Mouse (Mus musculus) CH12.LX (cell line): Measurements from ENCODE around the gene Gopc. TPM values are rescaled to one million over a fixed set of nuclear protein-coding genes. Genes with fewer than 3 reads are reported as not detected.

ENCODE experiments used
- DNase-seq: peaks from one replicate; pipeline ENCODE4 v3.0.0-alpha.2; 2013; ENCODE audit errors: extremely low read depth
- H3K27ac ChIP-seq: 2 replicates; pipeline ENCODE4 v1.5.1; 2012; ENCODE audit warnings: low read depth, mild to moderate bottlenecking, control low read depth, moderate library complexity; ENCODE audit not compliant: insufficient read depth
- H3K27me3 ChIP-seq: replicated peaks from 2 replicates; pipeline ENCODE3; 2012; ENCODE audit warnings: inconsistent platforms
- H3K36me3 ChIP-seq, 2 experiments: replicated peaks in 1 of 2; 2 replicates each; pipeline versions ENCODE3 to v1.6.1; 2012; ENCODE audit warnings: inconsistent platforms in 1 of 2, low read length in 1 of 2, mild to moderate bottlenecking in 1 of 2, mixed read lengths in 1 of 2, moderate library complexity in 1 of 2; ENCODE audit not compliant: control insufficient read depth in 1 of 2, insufficient read depth in 1 of 2
- H3K4me1 ChIP-seq, 2 experiments: 2 replicates each; pipeline ENCODE4 v1.6.1; 2012; ENCODE audit warnings: inconsistent platforms in 1 of 2, moderate library complexity in 1 of 2; ENCODE audit not compliant: insufficient read depth in 2 of 2, control insufficient read depth in 1 of 2
- H3K4me2 ChIP-seq: 2 replicates; pipeline ENCODE4 v1.6.1; 2012; ENCODE audit warnings: low read depth, mild to moderate bottlenecking, control low read depth; ENCODE audit not compliant: poor library complexity, insufficient read depth, severe bottlenecking
- H3K4me3 ChIP-seq, 3 experiments: fragments of 150-350 bp in 1 of 3; sonication (generic) in 1 of 3; replicated peaks in 1 of 3; 2 replicates each; pipeline versions ENCODE3 to v1.5.1; 2011 to 2012; ENCODE audit warnings: low read depth in 2 of 3, low read length in 2 of 3, mild to moderate bottlenecking in 2 of 3, moderate library complexity in 2 of 3, control low read depth in 1 of 3, improper control_type of control experiment in 1 of 3, inconsistent platforms in 1 of 3, mixed read lengths in 1 of 3; ENCODE audit not compliant: poor library complexity in 1 of 3
- H3K79me2 ChIP-seq: replicated peaks from 2 replicates; pipeline ENCODE4 v1.6.1; 2012; ENCODE audit warnings: mild to moderate bottlenecking, moderate library complexity; ENCODE audit not compliant: control insufficient read depth, poor library complexity, insufficient read depth, severe bottlenecking; ENCODE audit errors: extremely low read depth
- H3K9ac ChIP-seq: 2 replicates; pipeline ENCODE4 v1.6.1; 2012; ENCODE audit warnings: low read depth, mild to moderate bottlenecking, control low read depth, moderate library complexity; ENCODE audit not compliant: insufficient read depth
- H3K9me3 ChIP-seq: replicated peaks from 2 replicates; pipeline ENCODE3; 2012; ENCODE audit warnings: low read length, inconsistent platforms, mixed read lengths
- BHLHE40 ChIP-seq: IDR thresholded peaks from 2 replicates; pipeline ENCODE4 v1.6.1; 2011; ENCODE audit warnings: mild to moderate bottlenecking, low read depth, low read length, improper control_type of control experiment
- CHD1 ChIP-seq: IDR thresholded peaks from 2 replicates; pipeline ENCODE4 v1.6.1; 2012; ENCODE audit warnings: low read depth, low read length, improper control_type of control experiment, inconsistent platforms
- CHD2 ChIP-seq: IDR thresholded peaks from 2 replicates; pipeline ENCODE4 v1.6.1; 2011; ENCODE audit warnings: low read length, improper control_type of control experiment
- CTCF ChIP-seq, 2 experiments: IDR thresholded peaks in 1 of 2; conservative IDR thresholded peaks in 1 of 2; 2 replicates each; pipeline ENCODE4 v1.5.1; 2011 to 2012; ENCODE audit warnings: low read depth in 2 of 2, low read length in 2 of 2, improper control_type of control experiment in 1 of 2, inconsistent platforms in 1 of 2, mild to moderate bottlenecking in 1 of 2, moderate library complexity in 1 of 2
- EP300 ChIP-seq: IDR thresholded peaks from 2 replicates; pipeline ENCODE4 v1.6.1; 2011; ENCODE audit warnings: low read length, improper control_type of control experiment
- ETS1 ChIP-seq: conservative IDR thresholded peaks from 2 replicates; pipeline ENCODE4 v1.6.1; 2012; ENCODE audit warnings: low read depth, mild to moderate bottlenecking, inconsistent platforms, low read length, improper control_type of control experiment, moderate library complexity
- HCFC1 ChIP-seq: IDR thresholded peaks from 2 replicates; pipeline ENCODE4 v1.6.1; 2012; ENCODE audit warnings: low read depth, mild to moderate bottlenecking, inconsistent platforms, low read length, improper control_type of control experiment
- IRF4 ChIP-seq: IDR thresholded peaks from 2 replicates; pipeline ENCODE4 v1.6.1; 2014; ENCODE audit warnings: low read depth, mild to moderate bottlenecking, inconsistent platforms, low read length, improper control_type of control experiment
- JUN ChIP-seq: IDR thresholded peaks from 2 replicates; pipeline ENCODE4 v1.6.1; 2011; ENCODE audit warnings: low read depth, mild to moderate bottlenecking, low read length, improper control_type of control experiment, moderate library complexity; ENCODE audit not compliant: insufficient read depth
- JUND ChIP-seq: conservative IDR thresholded peaks from 2 replicates; pipeline ENCODE4 v1.6.1; 2011; ENCODE audit warnings: low read depth, low read length, improper control_type of control experiment
- KAT2A ChIP-seq: IDR thresholded peaks from 2 replicates; pipeline ENCODE4 v1.6.1; 2012; ENCODE audit warnings: low read length, improper control_type of control experiment, inconsistent platforms; ENCODE audit not compliant: insufficient replicate concordance
- MAFK ChIP-seq: IDR thresholded peaks from 2 replicates; pipeline ENCODE4 v1.6.1; 2011; ENCODE audit warnings: low read length, improper control_type of control experiment; ENCODE audit not compliant: insufficient replicate concordance
- MAX ChIP-seq: IDR thresholded peaks from 2 replicates; pipeline ENCODE4 v1.6.1; 2011; ENCODE audit warnings: low read length, improper control_type of control experiment
- MAZ ChIP-seq: IDR thresholded peaks from 2 replicates; pipeline ENCODE4 v1.6.1; 2012; ENCODE audit warnings: low read depth, mild to moderate bottlenecking, inconsistent platforms, low read length, improper control_type of control experiment, moderate library complexity
- MXI1 ChIP-seq: IDR thresholded peaks from 2 replicates; pipeline ENCODE4 v1.6.1; 2011; ENCODE audit warnings: mild to moderate bottlenecking, low read depth, low read length, improper control_type of control experiment
- MYC ChIP-seq: IDR thresholded peaks from 2 replicates; pipeline ENCODE4 v1.6.1; 2011; ENCODE audit warnings: low read depth, mild to moderate bottlenecking, improper control_type of control experiment, low read length
- NELFE ChIP-seq: IDR thresholded peaks from 2 replicates; pipeline ENCODE4 v1.6.1; 2011; ENCODE audit warnings: low read depth, low read length, improper control_type of control experiment
- POLR2A ChIP-seq: IDR thresholded peaks from 2 replicates; pipeline ENCODE4 v1.6.1; 2011; ENCODE audit warnings: low read depth, mild to moderate bottlenecking, improper control_type of control experiment, low read length
- POLR2AphosphoS2 ChIP-seq: IDR thresholded peaks from 2 replicates; pipeline ENCODE4 v1.6.1; 2011; ENCODE audit warnings: low read depth, low read length, improper control_type of control experiment
- RAD21 ChIP-seq: IDR thresholded peaks from 2 replicates; pipeline ENCODE4 v1.6.1; 2011; ENCODE audit warnings: low read depth, mild to moderate bottlenecking, low read length, improper control_type of control experiment, moderate library complexity
- SIN3A ChIP-seq: IDR thresholded peaks from 2 replicates; pipeline ENCODE4 v1.6.1; 2012; ENCODE audit warnings: low read length, improper control_type of control experiment, inconsistent platforms
- SMC3 ChIP-seq: IDR thresholded peaks from 2 replicates; pipeline ENCODE4 v1.6.1; 2011; ENCODE audit warnings: low read depth, low read length, improper control_type of control experiment
- TCF12 ChIP-seq: IDR thresholded peaks from 2 replicates; pipeline ENCODE4 v1.6.1; 2014; ENCODE audit warnings: low read depth, mild to moderate bottlenecking, inconsistent platforms, low read length, improper control_type of control experiment
- USF1 ChIP-seq: IDR thresholded peaks from 2 replicates; pipeline ENCODE4 v1.6.1; 2014; ENCODE audit warnings: low read depth, mild to moderate bottlenecking, inconsistent platforms, low read length, improper control_type of control experiment
- USF2 ChIP-seq: conservative IDR thresholded peaks from 2 replicates; pipeline ENCODE4 v1.6.1; 2011; ENCODE audit warnings: low read depth, low read length, improper control_type of control experiment
- ZC3H11A ChIP-seq: IDR thresholded peaks from 2 replicates; pipeline ENCODE4 v1.6.1; 2012; ENCODE audit warnings: low read depth, mild to moderate bottlenecking, inconsistent platforms, low read length, improper control_type of control experiment
- ZKSCAN1 ChIP-seq: IDR thresholded peaks from 2 replicates; pipeline ENCODE4 v1.6.1; 2012; ENCODE audit warnings: low read depth, inconsistent platforms, low read length, improper control_type of control experiment, borderline replicate concordance
- ZMIZ1 ChIP-seq: IDR thresholded peaks from 2 replicates; pipeline ENCODE4 v1.6.1; 2012; ENCODE audit warnings: low read depth, mild to moderate bottlenecking, inconsistent platforms, low read length, improper control_type of control experiment
- ZNF384 ChIP-seq: IDR thresholded peaks from 2 replicates; pipeline ENCODE4 v1.6.1; 2012; ENCODE audit warnings: low read depth, low read length, improper control_type of control experiment, inconsistent platforms
- dilution Hi-C: fragments of 300-500 bp; cut with MboI; formaldehyde crosslinking; loops from 2 replicates; pipeline ENCODE4 v1.14.3; 2020; ENCODE audit warnings: low sequenced_read_pairs; ENCODE audit not compliant: extremely low pct_unique_long_range_greater_than_20kb, extremely low pct_ligation_motif_present
- in situ Hi-C: fragments of 300-500 bp; cut with MboI; formaldehyde crosslinking; loops from 3 replicates; pipeline ENCODE4 v1.14.3; 2019; ENCODE audit warnings: low sequenced_read_pairs, low pct_ligation_motif_present, low pct_unique_long_range_greater_than_20kb, mixed read lengths
- polyA plus RNA-seq: library from polyadenylated mRNA; unstranded; fragments of >175 nt; gene quantifications from 2 replicates; pipeline ENCODE4 v1.2.1, GENCODE M21; 2012; ENCODE audit warnings: low read depth; ENCODE audit not compliant: insufficient read length
- total RNA-seq, 2 experiments: library from RNA; depleted of rRNA; stranded (reverse); fragments of 300-350 nt in 1 of 2; fragments of >200 nt in 1 of 2; gene quantifications; 2 replicates each; pipeline ENCODE4 v1.2.3; 2012 to 2014

The Gopc gene
- total and polyA plus RNA-seq, 3 experiments = 9.8 to 17.6 (median 13.1) TPM

GRCm38 (mm10) chr10:52387192-52387591 lies 5.3 kb upstream of the Gopc start:
- in situ Hi-C loops (loop anchor here (5.0 to 25.0 kb wide), 2 partner anchors 155 to 275 kb away; partner anchors contain the start of gene Dcbld1), dilution Hi-C loops (no loop called here)
- H3K9me3 ChIP-seq = no peaks in the 10 kb centered on the region
- H3K27me3 ChIP-seq = no peaks in the 10 kb centered on the region
- no peak overlapping the region for H3K9ac ChIP-seq
- H3K4me3 ChIP-seq = no peak overlapping the region
- H3K36me3 ChIP-seq = no peaks in the 10 kb centered on the region
- H3K27ac ChIP-seq = no peak overlapping the region
- peaks cover 3 to 6% of the 10 kb centered on the region in 2 experiments; a peak in 3 of 4 replicates for H3K4me1 ChIP-seq
- TF ChIP-seq RAD21 (no peak), KAT2A (no peak), CHD2 (no peak), CHD1 (no peak), JUN (no peak), POLR2A (no peak), IRF4 (no peak), USF2 (no peak), BHLHE40 (no peak)
- DNase-seq = no peak
- no peaks in the 10 kb centered on the region for H3K79me2 ChIP-seq
- no peak overlapping the region for H3K4me2 ChIP-seq

- Histone ChIP-seq H3K4me1 (peaks cover 3 to 6% of the 10 kb centered on the region in 2 experiments; a peak in 3 of 4 replicates), H3K4me2 (no peak overlapping the region), H3K9ac (no peak overlapping the region), H3K36me3 (no peaks in the 10 kb centered on the region), H3K79me2 (peaks cover 11% of the 10 kb centered on the region), H3K27ac (no peak overlapping the region), H3K4me3 (no peak overlapping the region), H3K27me3 (no peaks in the 10 kb centered on the region), H3K9me3 (no peaks in the 10 kb centered on the region)
- in situ Hi-C loops (loop anchor here (5.0 to 25.0 kb wide), 2 partner anchors 153 to 273 kb away; partner anchors contain the start of gene Dcbld1), dilution Hi-C loops (no loop called here)
- no peak; the same call in 1 of the 2 replicates for TF ChIP-seq NELFE
- no peak for TF ChIP-seq MXI1
- TF ChIP-seq POLR2A = no peak
- TF ChIP-seq MAX = no peak
- peak; percentile 91 for TF ChIP-seq SMC3
- TF ChIP-seq POLR2AphosphoS2 = no peak
- TF ChIP-seq JUND = no peak
- no peak for TF ChIP-seq MAFK
- no peak for TF ChIP-seq HCFC1
- TF ChIP-seq RAD21 = no peak; the same call in none of the 2 replicates
- no peak for TF ChIP-seq JUN
- no peak for TF ChIP-seq CHD2
- no peak for TF ChIP-seq EP300
- no peak for TF ChIP-seq ZMIZ1
- no peak for TF ChIP-seq MAZ
- TF ChIP-seq ZKSCAN1 = no peak
- no peak for TF ChIP-seq USF1
- no peak for TF ChIP-seq BHLHE40
- TF ChIP-seq MYC = no peak
- no peak for TF ChIP-seq KAT2A
- TF ChIP-seq ZNF384 = no peak
- TF ChIP-seq CTCF (conservative IDR thresholded peaks at IDR 0.05 in 1 of 2, IDR thresholded peaks at IDR 0.05 in 1 of 2; ENCODE audit: low read depth in 2 of 2, low read length in 2 of 2) = peak; percentile 63 to 96
- peak; percentile 50; the same call in 1 of the 2 replicates for TF ChIP-seq ZC3H11A
- no peak for TF ChIP-seq TCF12
- TF ChIP-seq ETS1 = no peak
- TF ChIP-seq SIN3A = no peak
- peak; percentile 49 for DNase-seq
Measured at GRCm38 (mm10) chr10:52384823-52385610, 3.1 kb upstream of the Gopc start.
